ENCODE assay signal across 8 mouse cellular contexts in the genomic region with DNA sequence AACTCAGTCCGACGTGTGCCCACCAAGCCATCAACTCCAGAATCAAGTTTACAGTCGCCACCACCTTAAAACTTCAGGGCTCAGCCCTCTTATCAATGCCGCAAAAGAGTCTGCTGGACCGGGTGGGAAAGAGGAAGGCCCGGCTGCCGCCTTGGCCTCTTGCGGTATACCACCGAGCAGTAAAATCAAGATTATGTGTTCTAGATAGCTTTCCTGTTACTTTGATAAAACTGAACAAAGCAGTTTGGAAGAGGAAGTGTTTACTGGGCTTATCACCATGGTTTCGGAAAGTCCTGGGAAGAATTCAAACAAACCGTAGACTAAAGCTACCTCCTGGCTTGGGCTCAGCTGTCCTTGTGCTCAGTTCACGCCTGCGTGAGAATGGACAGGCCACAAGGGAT. TPM values are rescaled to one million over a fixed set of nuclear protein-coding genes. Genes with fewer than 3 reads are reported as not detected.
DNase-seq lines count a peak whose midpoint lies in the region; ATAC-seq lines count a peak whose summit lies in the region.

No protein-coding gene starts in this region.

- peak overlapping the region; percentile 83 for H3K4me2 ChIP-seq in lung, embryonic 16.5 days (ENCODE audit: low read depth, low read length)
- peak overlapping the region; percentile 76 for H3K4me2 ChIP-seq in hindbrain, embryonic 12.5 days (replicated peaks)

- H3K27ac ChIP-seq in lung, embryonic 16.5 days (ENCODE audit: low read length) = peak overlapping the region; percentile 79
- H3K27ac ChIP-seq in hindbrain, embryonic 12.5 days = peak overlapping the region; percentile 76

- DNase-seq in lung, postnatal 14 days = no peak
- DNase-seq in adipocyte (ENCODE audit: low spot score) = no peak
- no peak for DNase-seq in left cerebral cortex, adult 9 months (ENCODE audit: low spot score in 2 of 2)

- 1% methylated on average over 13 of the region's 13 CpGs for WGBS in lung, embryonic 16.5 days
- 1% methylated on average over 13 of the region's 13 CpGs for WGBS in hindbrain, embryonic 12.5 days

- ATAC-seq in lung, embryonic 16.5 days (ENCODE audit: low read depth) = no peak
- peak; percentile 41 for ATAC-seq in common myeloid progenitor, adult 5-6 weeks (replicated peaks; ENCODE audit: low read depth, poor library complexity, severe bottlenecking)
- ATAC-seq in hindbrain, embryonic 12.5 days (ENCODE audit: low FRiP score) = no peak
- peak; percentile 15 for ATAC-seq in megakaryocyte-erythroid progenitor cell, adult 5-6 weeks (replicated peaks; ENCODE audit: low FRiP score, low TSS enrichment, poor library complexity, severe bottlenecking)
- no peak for ATAC-seq in cerebellum, adult (ENCODE audit: insufficient number of reproducible peaks, low FRiP score, low TSS enrichment)

- no peaks in the 10 kb centered on the region for H3K36me3 ChIP-seq in lung, embryonic 16.5 days (ENCODE audit: control insufficient read depth, insufficient read depth, low read length)
- no peaks in the 10 kb centered on the region for H3K36me3 ChIP-seq in hindbrain, embryonic 12.5 days

- no peaks in the 10 kb centered on the region for H3K9me3 ChIP-seq in lung, embryonic 16.5 days (ENCODE audit: control insufficient read depth, low read length)
- H3K9me3 ChIP-seq in hindbrain, embryonic 12.5 days (replicated peaks) = no peaks in the 10 kb centered on the region

- peak overlapping the region; percentile 81 for H3K9ac ChIP-seq in lung, embryonic 16.5 days (ENCODE audit: low read length)
- H3K9ac ChIP-seq in hindbrain, embryonic 12.5 days = peak overlapping the region; percentile 70

- peak overlapping the region; percentile 75 for H3K4me3 ChIP-seq in lung, embryonic 16.5 days (ENCODE audit: low read length)
- H3K4me3 ChIP-seq in hindbrain, embryonic 12.5 days = peak overlapping the region; percentile 66

- peaks cover 20% of the 10 kb centered on the region for H3K4me1 ChIP-seq in lung, embryonic 16.5 days (replicated peaks; ENCODE audit: control insufficient read depth, insufficient read depth, low read length)
- H3K4me1 ChIP-seq in hindbrain, embryonic 12.5 days = peaks cover 21% of the 10 kb centered on the region

- no peaks in the 10 kb centered on the region for H3K27me3 ChIP-seq in lung, embryonic 16.5 days (ENCODE audit: control insufficient read depth, insufficient read depth, low read depth, low read length)
- no peaks in the 10 kb centered on the region for H3K27me3 ChIP-seq in hindbrain, embryonic 12.5 days

RNA-seq across cellular contexts. Expression of a gene that starts 0.8 kb away (rescaled TPM):
- 19.2 and 19.5 TPM in 2 replicates for polyA plus RNA-seq in lung, embryonic 16.5 days (2015; fragmentation: Nextera tagmentation; extraction: Ambion mirVana)
- 11.5 and 16.9 TPM in 2 replicates for total RNA-seq in common myeloid progenitor, adult 5-6 weeks (2017)
- polyA plus RNA-seq in hindbrain, embryonic 12.5 days (2016; fragmentation: Nextera tagmentation; extraction: Ambion mirVana) = 51.0 and 53.1 TPM in 2 replicates
- total RNA-seq in megakaryocyte-erythroid progenitor cell, adult 5-6 weeks (2014; fragmentation: Nextera tagmentation) = 9.2 and 11.4 TPM in 2 replicates
- total RNA-seq in megakaryocyte-erythroid progenitor cell, adult 5-6 weeks (2017) = 8.0 and 12.4 TPM in 2 replicates

RNA-seq across cellular contexts. Expression of a gene that starts 5.4 kb away (rescaled TPM):
- polyA plus RNA-seq in lung, embryonic 16.5 days (2015; fragmentation: Nextera tagmentation; extraction: Ambion mirVana) = 29.8 and 31.5 TPM in 2 replicates
- 57.6 and 66.8 TPM in 2 replicates for total RNA-seq in common myeloid progenitor, adult 5-6 weeks (2017)
- 38.6 and 46.9 TPM in 2 replicates for polyA plus RNA-seq in hindbrain, embryonic 12.5 days (2016; fragmentation: Nextera tagmentation; extraction: Ambion mirVana)
- total RNA-seq in megakaryocyte-erythroid progenitor cell, adult 5-6 weeks (2014; fragmentation: Nextera tagmentation) = 33.5 and 45.3 TPM in 2 replicates
- 79.9 and 110 TPM in 2 replicates for total RNA-seq in megakaryocyte-erythroid progenitor cell, adult 5-6 weeks (2017)

RNA-seq across cellular contexts. Expression of a gene that starts 31.8 kb away (rescaled TPM):
- 57.5 and 57.6 TPM in 2 replicates for polyA plus RNA-seq in lung, embryonic 16.5 days (2015; fragmentation: Nextera tagmentation; extraction: Ambion mirVana)
- total RNA-seq in common myeloid progenitor, adult 5-6 weeks (2017) = 8.6 and 10.8 TPM in 2 replicates
- 38.1 and 43.2 TPM in 2 replicates for polyA plus RNA-seq in hindbrain, embryonic 12.5 days (2016; fragmentation: Nextera tagmentation; extraction: Ambion mirVana)
- total RNA-seq in megakaryocyte-erythroid progenitor cell, adult 5-6 weeks (2014; fragmentation: Nextera tagmentation) = 16.9 and 25.1 TPM in 2 replicates
- total RNA-seq in megakaryocyte-erythroid progenitor cell, adult 5-6 weeks (2017) = 13.7 and 21.5 TPM in 2 replicates

Comparison
In these comparisons a context has a peak if more than half of its experiments do, and no peak if none do; other contexts are left out.
1. ATAC-seq: peak in common myeloid progenitor, adult 5-6 weeks (single experiment) and megakaryocyte-erythroid progenitor cell, adult 5-6 weeks (single experiment); none in lung, embryonic 16.5 days (single experiment), hindbrain, embryonic 12.5 days (single experiment) and cerebellum, adult (single experiment).